Mouse (Mus musculus) heart, postnatal 4 days (tissue): Measurements from ENCODE around the gene Slc38a4. TPM values are rescaled to one million over a fixed set of nuclear protein-coding genes. Genes with fewer than 3 reads are reported as not detected.

Experiments
- DNase-seq: peaks from one replicate; pipeline ENCODE4 v3.0.0; 2021
- total RNA-seq, 2 experiments: library from RNA; stranded (reverse); gene quantifications; 2 replicates each; pipeline ENCODE4 v1.2.3; 2021

Gene Slc38a4
- total RNA-seq, 2 experiments from 2014 or later: 76.1 to 79.8 TPM

DNA sequence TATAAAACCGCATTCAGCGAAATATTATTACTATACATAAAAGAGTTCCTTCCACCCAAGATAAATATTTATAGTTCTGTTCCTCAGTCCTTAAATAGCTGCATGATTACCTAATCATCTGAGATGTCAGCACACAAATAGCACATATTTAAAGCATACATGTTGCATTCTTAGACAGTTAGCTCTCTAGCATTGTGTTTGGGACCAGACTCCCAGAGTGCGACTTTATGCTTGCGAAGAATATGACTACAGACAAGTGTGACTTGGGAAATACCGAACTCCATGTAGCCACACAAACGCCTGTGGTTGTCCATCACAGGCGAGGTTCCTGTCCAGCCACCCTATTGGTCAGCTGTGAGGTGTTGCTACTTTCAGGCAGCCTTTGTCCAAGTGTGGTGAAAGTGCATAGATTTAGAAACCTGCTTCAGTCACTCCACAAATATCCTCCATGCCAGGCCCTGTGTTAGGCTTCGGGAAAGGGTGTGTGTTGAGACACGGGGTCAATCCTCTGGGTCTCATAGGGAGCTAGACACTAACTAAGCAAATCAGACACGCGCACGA lies 40.6 kb downstream of the Slc38a4 start:
- DNase-seq: no peak

DNA sequence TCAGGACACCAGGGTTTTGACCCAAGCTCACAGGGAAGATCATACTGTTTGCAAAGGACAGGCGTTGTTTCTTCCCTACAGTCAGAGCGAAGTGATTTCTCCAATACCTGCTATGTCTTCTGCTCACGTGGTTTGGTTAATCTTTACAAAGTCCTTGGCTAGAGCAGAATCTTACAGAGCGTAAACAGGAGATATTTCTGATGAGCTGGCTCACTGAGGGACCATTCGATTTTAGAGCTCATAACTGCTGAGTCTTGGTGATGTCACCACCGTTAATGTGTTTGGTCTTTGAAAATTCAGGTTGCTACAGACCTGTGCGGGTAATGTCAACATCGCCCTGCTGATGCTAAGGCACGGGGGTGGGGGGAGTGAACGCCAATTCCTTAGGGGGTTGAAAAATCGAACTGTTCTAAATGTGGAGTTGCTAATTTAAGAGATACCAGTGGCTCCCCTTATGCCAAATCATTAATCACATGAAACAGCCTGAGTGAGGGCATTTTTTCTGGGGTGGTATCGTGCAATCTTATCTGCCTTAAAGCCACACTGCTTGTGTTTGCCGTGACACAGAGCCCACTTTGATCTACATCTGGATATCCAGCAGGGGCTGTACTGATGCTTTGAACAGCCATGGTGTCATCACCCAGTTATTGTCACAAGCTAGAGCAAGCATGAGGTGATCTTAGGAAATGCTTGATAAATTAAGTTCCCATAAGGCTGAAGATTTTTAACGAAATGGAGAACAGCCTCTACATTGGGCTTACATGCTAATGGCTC lies 44.0 kb downstream of the Slc38a4 start:
- no peak for DNase-seq

DNA sequence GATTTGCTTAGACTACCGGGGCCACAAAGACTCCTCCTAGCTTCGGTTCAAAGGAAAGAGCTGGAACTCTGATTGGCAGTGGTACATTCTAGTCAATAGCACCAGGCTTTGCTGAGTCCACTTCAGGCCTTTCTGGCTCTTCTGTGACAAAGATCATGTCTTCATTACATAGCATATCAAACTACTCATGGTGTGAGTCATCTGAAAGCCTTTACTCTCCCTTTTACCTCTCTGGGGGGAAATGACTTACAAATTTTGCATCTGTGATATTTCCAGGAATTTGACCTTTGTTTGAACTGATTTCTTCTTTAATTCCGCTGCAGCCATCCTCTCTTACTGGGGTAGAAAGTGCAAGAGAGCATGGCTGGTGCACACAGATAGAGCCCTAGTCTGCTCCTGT lies 46.5 kb downstream of the Slc38a4 start:
- no peak for DNase-seq

DNA sequence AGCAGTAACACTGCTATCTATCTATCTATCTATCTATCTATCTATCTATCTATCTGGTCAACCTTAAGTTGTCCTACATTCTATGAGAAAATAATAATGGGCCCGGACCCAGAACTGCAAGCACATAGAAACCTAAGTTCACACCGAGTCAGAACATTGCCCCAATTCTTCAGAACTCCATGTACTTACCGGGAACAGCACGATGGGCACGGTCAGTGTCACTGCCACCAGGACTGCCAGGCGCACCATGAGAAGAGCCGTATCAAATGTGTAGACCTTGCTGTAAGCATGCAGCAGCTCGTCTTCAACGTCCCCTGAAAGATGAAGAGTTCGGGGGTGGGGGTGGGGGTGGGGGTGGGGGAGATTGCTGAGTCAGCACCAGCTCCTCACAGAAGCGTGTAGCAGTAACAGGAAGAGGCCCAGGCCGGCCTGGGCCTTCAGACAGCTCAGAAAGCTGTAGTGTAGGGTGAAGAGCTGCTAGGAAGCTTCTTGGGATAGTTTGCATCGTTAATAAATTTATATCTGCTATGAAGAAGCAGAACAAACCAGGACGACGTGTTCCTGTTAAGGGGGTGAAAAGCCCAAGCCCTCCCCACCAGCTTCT lies 50.0 kb downstream of the Slc38a4 start:
- DNase-seq: no peak

DNA sequence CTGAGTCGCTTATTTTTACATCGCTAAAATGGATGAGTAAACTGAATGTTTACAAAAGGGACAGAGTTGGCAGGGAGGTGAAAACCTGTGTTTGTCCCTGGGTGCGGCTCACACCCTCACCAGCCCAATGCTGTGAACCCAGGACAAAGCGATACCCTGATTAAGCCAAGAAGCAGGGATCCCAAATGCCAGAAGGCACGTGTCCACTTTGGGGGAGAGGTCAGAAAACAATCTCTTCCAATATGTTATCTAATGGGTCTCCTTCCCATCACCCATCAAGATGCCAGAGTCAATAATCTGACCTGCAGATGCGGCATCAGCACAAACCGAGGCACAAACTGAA lies 51.3 kb downstream of the Slc38a4 start:
- DNase-seq: no peak

DNA sequence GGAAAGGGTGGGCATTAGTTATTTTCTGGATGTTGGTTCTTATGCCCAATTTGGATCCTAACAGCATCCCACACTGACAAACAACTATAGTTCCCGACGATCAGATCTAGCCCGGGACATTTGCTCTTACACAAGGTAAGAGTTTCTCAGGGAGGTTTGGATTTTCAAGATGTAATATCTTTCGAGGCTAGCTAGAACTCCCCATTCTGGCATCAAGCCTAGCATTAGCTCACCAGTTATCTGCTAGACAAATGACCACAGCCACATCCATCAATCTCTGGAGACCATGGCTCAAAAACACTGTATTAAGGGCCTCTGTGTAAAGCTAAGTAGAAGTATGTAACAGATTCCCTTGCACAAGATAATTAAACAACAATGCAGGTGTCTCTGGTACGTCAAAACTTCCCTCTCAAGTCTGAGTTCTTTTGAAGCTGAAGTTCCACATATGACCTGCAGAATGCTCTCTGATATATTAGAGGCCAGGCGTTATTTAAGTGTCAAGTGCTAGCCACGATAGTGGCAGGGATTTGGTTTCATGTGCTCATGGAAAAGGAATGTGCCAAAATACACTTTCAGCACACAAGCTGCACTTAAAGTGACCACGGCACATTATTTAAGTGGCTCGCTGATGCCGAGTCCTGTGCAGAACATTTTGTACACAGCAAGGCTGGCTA lies 51.8 kb downstream of the Slc38a4 start:
- DNase-seq: peak; percentile 63

DNA sequence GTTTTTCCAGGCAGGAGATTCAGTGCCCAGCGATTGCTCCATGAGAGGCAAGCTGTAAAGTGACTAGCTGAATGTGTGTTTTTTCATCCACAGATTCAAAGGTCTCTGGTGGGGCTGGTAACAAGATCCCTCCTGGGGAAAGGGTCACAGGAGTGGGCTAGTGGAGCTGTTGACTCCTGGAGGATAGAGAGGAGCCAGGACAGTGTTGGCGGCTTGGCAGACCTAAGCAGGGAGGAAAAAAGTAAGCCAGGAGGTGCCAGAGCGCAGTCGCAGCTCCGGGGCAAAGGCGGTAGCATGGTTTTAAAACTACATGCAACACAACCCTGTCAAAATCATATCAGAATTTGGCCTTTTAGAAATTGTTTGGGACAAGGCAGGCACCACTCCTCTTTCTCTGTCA lies 52.6 kb downstream of the Slc38a4 start:
- DNase-seq: peak; percentile 21

DNA sequence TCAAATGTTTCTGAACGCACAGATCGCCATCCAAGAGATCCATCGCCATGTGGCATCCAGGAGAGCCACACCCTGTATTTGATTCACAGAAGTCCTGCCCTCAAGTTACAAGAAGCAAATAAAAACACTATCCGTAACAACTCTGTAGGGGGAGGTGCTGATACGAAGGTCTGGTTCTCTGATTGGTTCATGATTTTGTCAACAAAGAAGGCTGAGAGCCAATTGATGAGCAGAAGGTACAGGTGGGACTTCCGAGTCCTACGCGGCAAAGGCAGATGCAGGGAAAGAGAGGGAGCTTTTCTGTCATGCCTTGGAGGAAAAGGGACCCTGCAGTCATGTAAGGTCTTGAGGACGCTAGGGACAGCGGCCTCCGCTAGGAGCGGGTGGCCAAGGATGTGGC lies 53.0 kb downstream of the Slc38a4 start:
- DNase-seq: no peak

DNA sequence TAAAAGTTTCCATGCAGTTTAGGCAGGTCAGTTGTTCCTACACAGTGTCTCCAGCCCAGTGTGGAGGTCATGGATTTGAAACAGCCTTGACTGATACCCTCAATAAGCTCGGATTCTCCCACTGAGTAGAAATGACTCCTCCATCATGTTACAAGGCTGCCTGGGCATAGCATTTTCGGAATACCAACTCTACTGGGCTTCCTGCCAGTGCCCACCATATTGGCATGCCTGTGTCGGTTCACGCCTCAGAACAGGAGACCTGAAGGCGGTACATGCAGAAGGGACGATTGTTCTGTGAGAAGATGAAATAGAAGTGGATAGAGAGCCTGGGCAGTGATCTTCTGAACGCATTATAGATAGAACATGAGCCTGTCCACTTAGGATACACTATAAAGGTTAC lies 53.9 kb downstream of the Slc38a4 start:
- DNase-seq: peak; percentile 73

DNA sequence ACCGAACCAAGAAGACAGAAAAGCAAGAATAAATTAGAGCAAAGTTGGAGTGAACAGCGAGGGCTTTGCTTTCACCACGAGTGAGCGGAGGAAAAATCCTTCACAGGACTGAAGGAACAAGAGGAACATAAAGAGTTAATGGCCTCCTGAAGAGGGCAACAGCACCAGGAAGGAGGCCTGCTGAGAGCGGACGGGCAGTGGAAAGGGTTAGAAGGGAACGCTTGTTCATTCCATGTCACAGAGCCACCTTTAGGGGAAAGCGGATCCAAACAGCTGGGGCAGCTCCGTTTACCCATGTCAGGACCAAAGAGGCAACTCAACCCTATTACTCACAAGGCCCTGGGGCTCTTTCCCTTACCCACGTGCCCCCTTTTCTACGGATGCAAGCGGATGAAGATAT lies 54.3 kb downstream of the Slc38a4 start:
- DNase-seq: peak; percentile 24

DNA sequence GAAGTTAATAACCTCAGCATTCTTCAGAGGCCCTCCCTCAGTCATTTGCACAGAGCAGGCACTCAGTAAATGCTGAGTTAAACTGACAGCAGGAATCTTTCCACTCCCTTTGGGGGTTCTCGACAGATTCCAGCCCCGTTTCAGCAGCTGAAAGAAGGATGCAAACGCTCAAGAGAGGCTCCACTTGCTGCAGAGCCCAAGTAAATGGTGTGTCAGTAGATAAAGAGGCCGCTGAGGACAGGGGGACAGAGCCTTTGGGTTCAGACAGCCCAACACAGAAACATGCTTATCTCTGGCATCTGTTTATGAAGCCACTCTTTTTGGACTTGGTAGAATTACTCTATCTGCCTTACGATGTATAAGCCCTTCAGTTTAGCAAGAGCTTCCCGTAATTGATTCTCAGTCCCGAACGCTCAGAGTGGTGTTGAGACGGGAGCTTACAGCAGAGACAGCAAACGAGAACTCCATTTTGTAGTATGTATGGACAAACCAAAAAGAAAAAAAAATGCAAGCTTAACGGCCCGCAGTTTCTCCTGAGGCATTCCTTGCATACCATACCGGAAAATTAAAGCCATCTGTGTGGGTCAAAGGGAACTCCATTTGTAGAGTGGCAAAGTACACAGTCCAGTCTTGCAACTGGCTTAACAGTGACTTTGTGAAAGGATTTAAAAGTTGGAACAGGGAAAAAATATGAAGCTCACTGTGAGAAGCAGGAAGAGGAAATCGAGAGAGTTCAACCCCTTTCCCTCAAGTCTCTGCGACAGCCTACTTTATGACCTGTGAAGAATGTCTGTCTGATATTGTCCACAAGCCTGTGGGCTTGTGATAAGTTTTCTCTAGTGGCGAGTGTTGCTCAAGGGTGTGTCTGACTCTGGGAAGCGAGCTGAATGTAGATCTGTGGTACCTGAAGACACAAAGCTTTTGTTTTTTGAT lies 55.2 kb downstream of the Slc38a4 start:
- peak; percentile 42 for DNase-seq

DNA sequence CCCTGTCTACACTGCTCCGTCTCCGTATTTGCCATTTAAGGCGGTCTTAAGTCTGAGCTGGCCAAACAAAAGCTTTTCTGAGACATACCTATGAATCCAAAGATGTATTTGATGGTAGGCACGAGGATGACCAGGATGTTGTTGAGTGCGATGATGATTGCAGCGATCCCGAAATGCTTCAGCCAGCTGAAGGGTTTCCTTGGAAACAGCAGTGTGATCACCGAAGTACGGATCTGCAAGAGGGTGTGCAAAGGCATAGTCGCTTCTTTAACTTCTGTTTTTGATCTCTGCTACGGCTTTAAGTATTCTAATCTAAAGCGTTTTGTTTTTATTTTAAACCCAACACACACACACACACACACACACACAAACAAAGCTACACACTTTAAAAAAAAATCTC lies 56.4 kb downstream of the Slc38a4 start:
- DNase-seq: no peak

DNA sequence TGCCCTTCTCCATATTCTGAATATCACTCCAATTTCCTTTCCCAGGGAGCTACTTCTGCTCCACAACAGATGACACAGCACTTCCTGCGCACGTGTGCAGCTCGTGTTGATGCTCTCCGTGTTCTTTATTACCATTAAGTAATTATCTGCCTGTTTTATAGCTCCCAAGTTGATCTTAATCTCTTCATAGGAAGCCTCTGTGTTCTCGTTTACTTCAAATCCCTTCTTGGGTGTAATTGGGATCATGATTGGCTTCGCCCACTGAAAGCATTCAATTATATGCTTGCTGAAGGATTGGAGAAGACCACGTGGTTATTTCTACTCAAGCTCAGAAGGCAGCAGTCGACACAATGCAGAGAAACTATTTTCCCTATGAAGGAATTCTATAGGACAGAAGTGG lies 70.1 kb downstream of the Slc38a4 start:
- no peak for DNase-seq

DNA sequence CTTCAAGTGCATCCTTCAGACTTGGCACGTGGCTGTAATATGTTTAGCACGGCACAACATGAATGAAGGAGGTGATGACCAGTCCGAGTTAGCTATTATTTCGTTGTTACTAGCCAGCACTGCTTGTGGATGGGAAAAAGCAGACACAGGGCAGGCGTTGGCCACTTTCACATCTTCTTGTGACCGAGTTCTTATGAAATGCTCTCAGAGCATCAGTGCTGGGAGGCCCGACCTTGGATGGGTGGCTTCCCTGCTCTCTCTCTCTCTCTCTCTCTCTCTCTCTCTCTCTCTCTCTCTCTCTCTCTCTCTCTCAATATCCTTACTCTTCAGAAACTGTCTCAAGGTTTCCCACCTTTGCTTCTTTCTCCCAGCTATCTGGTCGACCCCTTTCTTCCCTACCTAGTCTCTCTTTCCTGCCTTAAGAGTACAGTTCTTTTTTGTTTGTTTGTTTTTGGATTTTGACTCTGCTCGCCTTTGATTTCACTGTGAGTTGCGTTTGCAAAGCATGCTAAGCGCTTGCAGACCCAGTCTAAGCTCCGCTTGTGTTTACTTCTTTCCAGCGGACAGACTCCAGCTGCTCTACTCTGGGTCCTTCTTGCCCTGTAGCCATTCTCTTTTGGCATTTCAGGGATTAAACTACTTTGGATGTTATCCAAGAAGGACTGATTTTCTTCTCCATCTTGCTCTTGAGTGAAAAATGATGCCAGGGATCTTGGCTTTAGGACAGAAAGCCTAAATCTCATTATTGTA lies 72.0 kb downstream of the Slc38a4 start:
- DNase-seq: no peak

DNA sequence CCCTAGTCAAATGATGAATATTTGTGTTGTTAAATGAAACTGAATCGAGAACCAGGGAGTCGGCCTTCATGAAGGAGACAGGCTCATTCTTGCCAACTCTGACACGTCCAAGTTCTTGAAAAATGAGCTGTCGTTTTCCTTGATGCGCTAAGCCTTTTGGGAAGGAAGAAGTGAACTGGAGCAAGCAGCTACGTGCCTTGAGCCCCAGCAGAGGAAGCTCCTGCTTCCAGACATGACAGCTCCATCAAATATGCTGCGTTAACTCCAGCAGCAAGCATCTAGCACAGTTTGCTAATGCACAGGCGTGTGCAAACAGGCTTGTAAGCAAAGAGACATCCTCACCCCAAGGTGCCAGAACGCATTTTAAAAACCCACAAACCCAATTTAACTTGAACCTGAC lies 80.6 kb downstream of the Slc38a4 start:
- DNase-seq: no peak

DNA sequence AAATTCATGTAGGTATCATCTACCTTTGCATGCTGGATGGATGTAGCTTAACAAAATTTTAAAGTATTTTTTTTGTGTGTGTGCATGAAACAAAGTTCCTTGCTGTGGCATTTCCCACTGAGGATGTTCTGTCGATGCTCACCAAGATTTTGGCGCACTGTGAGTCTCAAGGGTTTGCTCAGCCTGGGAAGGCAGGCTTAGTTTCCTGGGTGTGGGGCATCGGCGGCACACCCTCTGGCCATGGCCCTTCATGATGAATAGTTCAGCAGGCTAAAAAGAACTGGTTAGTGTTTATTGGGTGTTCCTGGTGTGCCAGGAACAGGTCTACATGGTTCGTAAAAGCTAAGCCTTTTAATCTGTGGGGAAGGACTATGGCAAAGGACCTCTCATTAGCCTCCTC lies 81.6 kb downstream of the Slc38a4 start:
- DNase-seq: no peak

DNA sequence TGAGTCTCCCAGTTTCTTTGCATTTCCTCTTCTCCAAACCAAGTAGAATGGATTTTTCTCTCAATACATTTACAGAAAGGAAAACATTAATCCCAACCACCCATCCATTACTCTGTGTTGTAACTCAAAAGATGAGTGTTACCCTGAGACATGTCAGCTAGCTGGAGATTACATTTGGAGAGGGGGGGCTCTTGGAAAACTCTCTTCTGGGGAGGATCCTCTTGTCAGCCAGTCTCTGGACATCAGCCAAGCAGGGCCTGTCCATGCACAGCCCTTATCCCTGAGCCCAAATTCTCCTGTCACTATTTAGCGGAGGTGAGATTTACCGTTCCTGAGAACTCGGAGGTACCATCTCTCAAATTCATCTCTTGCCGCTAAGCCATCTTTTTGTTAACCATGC lies 82.4 kb downstream of the Slc38a4 start:
- DNase-seq: no peak

DNA sequence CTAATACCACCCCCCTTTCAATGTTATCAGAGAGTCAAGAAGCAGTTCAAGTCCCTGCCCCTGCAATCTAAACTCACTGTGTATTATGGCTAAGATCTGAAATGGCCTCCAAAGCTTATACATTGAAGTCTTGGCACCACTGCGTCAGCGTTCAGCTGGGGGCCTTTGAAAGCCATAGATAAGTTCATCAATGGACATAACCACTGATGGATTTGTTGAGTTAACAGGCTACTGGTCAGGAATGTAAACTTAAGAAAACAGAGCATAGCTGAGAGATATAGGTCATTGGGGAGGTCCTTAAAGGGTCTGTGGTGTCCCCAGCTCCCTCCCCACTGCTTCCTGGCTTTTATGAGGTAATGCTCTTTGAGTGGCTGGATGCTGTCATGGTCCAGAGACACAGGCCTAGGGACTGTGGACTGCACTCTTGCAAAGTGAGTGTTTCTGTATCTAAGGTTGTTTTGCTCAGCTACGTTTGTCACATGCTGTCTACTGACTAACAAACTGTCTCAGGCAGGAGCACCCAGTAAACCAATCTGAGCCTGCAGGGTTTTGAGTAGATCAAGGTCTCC lies 83.0 kb downstream of the Slc38a4 start:
- no peak for DNase-seq

DNA sequence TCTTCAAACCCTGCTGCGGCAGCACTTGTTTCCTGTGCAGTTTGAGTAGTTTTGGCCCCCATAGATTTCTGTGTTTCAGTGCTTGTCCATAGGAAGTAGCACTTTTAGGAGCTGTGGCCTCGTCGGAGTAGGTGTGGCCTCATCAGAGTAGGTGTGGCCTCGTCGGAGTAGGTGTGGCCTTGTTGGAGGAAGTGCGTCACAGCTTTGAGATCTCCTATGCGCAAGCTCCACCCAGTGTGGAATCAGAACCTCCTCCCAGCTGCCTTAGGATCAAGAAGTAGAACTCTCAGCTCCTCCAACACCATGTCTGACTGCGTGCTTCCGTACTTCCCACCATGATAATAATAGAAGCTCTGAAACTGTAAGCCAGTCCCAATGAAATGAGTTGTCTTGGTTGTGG lies 83.8 kb downstream of the Slc38a4 start:
- DNase-seq: no peak

DNA sequence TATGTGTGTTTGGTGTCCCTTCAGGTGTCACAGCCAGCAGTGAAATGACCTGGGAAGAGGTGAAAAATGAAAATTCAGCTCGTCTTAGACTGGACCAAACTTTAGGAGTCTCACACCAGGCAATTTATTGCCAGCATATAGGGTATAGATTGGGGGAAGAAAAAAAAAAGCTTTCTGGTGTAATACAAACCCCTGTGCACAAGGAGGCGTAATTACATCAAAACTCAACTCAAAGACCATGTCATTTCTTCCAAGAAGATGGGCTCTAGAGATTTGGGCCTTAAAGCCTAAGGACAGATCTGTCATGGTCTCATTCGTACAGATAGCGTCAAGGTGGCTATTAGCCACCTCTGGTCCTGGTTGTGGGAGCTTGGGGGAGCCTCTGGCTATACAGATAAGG lies 86.0 kb downstream of the Slc38a4 start:
- DNase-seq: no peak

DNA sequence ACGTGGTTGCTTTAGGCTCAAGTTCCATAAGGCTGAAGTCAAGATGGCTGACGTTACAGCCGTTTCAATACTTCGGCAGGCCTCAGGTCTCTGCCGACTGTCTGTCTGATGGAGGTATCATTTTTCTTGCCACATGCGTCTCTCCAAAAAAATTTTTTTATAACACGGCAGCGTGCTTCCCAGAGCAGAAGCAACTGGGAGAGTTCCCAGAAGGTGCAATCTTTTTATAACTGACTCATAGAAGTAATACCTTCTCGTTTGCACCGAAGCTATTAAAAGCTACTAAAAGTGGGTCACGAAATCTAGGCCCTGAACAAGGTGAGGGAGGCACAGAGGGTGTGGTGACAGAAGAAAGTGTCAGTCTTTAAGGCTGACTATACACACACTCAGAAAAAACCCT lies 87.0 kb downstream of the Slc38a4 start:
- no peak for DNase-seq
